Mouse (Mus musculus): Measurements from ENCODE around the gene Fam149b.
A peak's percentile ranks its signal among the peaks of the same experiment; 100 is the strongest.
"Not testable (repeated sequence)": the region's sequence is repeated elsewhere in the genome, so short reads cannot be mapped to it uniquely, and the experiment has no call there.

Fam149b gene

DNA sequence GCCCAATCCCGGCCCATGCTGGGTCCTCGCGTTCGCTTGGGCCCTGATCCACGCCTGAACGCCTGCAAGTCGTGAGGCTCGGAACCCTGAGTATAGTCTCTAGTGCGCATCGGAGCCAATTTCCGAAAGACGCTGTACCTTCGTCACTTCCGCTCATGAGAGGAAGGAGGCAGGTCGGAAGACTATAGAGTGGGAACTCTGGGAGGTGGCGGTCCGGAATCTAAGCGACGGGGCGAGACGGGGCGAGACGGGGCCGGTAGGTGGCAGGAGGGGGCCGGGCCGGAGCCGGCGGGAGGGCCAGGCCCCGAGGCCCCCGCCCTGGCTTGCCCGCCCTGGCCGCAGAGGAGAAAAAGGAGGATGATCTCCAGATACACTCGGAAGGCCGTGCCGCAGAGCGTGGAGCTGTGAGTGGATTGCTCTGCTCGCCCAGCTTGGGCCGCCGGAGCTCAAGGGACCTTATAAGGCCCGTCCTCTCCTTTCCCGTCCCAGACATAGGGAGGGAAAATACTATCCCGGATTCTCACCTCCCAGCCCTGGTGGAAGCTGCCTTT, at the start of gene Fam149b, which contains the start of gene Ecd:
Gene Fam149b (plus strand): TSS at position 172 of the 551 bp plus-strand sequence.
Gene Ecd (minus strand): TSS at position 131 of the 551 bp plus-strand sequence.
- DNase-seq (ENCODE audit: low spot score), result peak; percentile 89

DNA sequence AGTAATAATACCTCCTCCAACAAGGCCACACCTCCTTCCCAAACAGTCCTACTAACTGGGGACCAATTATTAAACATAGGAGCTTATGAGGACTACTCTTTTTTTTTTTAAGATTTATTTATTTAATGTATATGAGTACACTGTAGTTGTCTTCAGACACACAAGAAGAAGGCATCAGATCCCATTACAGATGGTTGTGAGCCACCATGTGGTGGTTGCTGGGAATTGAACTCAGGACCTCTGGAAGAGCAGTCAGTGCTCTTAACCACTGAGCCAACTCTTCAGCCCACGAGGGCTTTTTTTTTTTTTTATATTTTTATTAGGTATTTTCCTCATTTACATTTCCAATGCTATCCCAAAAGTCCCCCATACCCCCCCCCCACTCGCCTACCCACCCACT, 42.9 kb upstream of the Fam149b start:
- not testable (repeated sequence) for DNase-seq (ENCODE audit: low spot score)

GRCm38 (mm10) chr14:20315137-20315536, 32.8 kb upstream of the Fam149b start:
- no peak for DNase-seq (ENCODE audit: low spot score)

DNA sequence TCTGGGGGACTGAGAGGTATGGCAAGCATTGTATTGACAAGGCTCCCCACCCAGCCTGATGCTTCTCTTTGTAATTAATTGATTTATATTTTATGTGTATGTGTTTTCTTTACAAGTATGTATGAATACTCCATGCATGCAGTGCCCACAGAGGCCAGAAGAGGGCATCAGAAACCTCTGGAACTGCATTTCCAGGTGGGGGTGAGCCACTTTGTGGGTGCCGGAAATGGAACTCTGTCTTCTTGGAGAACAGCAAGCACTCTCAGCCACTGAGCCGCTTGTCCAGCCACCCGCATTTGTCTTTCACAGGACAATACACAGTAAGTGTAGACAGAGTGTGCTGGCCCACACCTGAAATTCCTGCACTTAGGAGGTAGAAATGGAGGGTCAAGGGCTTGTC, 28.5 kb upstream of the Fam149b start:
- DNase-seq (ENCODE audit: low spot score), result no peak

DNA sequence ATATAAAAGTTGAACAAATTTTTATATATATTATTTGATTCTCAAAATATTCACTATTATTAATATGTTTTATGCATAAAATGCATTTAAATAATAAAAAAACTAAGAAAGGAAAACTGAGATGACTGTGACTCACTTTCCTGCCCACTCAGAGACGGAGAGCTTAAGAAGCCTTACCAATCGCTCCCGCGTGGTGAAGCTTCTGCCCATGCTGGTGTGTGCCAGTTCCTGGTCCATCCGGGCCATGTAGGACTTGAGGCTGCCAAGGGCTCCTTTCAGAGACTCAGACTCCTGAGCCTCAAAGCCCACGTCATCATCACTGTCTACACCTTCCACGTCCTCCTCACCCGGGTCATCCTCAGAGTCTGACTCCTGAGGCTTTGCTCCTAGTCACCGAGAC, 23.8 kb upstream of the Fam149b start:
- DNase-seq (ENCODE audit: low spot score), result no peak

- DNase-seq (ENCODE audit: low spot score), result no peak
These were observed 19.5 kb upstream of the Fam149b start for GRCm38 (mm10) chr14:20328474-20328873.

GRCm38 (mm10) chr14:20331316-20331715, 16.6 kb upstream of the Fam149b start:
- DNase-seq (ENCODE audit: low spot score), result no peak

- no peak for DNase-seq (ENCODE audit: low spot score)
These were observed 8.5 kb upstream of the Fam149b start for GRCm38 (mm10) chr14:20339415-20339814.

DNA sequence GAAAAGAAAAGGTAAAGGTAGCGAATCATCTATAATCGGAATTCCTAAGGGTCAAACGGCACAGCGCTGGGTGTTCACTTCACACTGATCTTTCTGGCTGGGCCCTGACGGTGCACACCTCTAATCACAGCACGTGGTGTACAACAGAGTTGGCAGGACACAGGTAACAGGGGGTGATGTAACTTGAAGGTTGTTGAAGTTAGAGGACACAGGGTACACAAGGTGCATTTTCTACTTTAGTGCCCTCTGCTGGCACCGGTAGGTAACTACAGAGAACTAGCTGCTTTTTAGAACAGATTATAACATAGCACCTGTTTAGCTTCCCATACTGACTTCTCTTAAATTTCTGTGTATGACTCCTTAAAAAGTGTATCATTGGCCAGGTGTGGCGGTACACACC, 7.8 kb upstream of the Fam149b start:
- DNase-seq (ENCODE audit: low spot score), result peak; percentile 14

- DNase-seq (ENCODE audit: low spot score), result peak; percentile 60
These were observed 7.1 kb upstream of the Fam149b start for GRCm38 (mm10) chr14:20340866-20341265.

DNA sequence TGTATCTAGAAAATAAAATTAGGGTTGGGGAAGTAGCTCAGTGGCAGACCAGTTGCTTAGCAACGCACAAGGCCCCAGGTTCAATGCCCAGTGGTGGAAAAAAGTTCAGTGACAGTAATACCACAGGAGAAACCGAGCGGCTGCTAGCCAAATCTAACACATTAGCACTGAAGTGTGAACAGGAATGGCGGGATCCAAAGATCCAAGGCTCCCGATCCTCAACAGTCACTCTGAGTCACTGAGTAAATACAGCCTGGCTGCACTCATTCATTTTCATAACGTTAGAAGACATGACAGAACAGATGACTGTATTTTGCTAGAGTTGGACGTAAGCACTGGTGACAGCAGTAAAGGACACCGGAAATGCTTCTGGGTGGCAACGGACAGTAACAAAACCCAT, 2.1 kb upstream of the Fam149b start:
- no peak for DNase-seq (ENCODE audit: low spot score)

- DNase-seq (ENCODE audit: low spot score), result no peak
These were observed 446 bp upstream of the Fam149b start for GRCm38 (mm10) chr14:20347441-20347990.

- DNase-seq (ENCODE audit: low spot score), result no peak
These were observed 15.3 kb downstream of the Fam149b start for GRCm38 (mm10) chr14:20363230-20363629.

GRCm38 (mm10) chr14:20368271-20368670, 20.3 kb downstream of the Fam149b start:
- no peak for DNase-seq (ENCODE audit: low spot score)

DNA sequence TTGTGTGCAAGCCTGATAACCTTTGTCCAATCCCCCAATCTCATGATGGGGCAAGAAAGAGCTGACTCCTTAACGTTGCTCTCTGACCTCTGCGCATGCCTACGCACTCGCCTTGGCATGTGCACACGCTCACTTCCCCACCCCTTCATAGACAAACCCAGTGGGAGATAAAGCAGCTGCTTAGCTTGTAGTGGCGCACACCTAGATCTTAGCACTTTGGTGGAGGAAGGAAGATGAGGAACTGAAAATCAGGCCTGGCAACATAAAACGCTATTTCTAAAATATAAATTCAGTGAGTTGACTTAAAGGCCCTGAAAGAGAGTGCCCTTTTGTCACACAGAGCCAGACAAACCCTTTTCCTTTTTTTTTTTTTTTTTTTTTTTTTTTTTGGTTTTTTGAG, 22.8 kb downstream of the Fam149b start:
- peak; percentile 24 for DNase-seq (ENCODE audit: low spot score)

DNA sequence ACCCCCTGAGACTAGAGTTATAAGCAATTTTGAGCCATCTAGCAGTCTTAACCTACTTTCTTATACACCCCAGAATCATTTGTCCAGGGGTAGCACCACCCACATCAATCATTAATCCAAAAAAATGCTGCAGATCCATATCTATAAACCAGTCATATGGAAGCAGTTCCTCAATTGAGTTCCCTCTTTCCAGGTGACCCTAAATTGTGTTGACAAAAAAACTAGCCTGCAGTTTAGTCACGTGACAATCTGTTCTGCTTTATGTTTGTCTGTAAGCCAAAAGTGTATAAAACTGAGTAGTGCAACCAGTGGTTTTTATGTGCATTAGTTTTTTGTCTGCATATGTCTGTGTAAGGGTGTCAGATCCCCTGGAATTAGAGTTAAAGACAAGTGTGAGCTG, 23.9 kb downstream of the Fam149b start:
- DNase-seq (ENCODE audit: low spot score), result no peak

DNA sequence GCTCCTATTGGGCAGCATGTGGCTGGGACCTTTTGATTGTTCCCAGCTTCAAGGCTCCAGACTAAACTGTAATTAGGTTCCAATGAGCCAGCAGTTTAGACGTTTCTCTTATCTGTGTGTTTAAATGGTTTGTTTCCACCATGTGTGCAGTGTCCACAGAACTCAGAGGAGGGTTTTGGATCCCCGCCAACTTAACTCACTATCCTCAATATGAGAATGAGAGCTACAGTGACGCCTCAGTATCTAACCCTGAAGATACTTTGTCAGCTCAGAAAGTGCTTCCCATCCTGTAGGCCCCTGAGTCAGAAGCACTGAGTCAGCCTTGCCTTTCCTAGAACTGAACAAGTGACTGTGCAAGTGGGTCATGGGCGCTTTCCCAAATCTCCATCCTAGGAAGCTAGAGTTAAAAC, 29.2 kb downstream of the Fam149b start:
- no peak for DNase-seq (ENCODE audit: low spot score)

DNA sequence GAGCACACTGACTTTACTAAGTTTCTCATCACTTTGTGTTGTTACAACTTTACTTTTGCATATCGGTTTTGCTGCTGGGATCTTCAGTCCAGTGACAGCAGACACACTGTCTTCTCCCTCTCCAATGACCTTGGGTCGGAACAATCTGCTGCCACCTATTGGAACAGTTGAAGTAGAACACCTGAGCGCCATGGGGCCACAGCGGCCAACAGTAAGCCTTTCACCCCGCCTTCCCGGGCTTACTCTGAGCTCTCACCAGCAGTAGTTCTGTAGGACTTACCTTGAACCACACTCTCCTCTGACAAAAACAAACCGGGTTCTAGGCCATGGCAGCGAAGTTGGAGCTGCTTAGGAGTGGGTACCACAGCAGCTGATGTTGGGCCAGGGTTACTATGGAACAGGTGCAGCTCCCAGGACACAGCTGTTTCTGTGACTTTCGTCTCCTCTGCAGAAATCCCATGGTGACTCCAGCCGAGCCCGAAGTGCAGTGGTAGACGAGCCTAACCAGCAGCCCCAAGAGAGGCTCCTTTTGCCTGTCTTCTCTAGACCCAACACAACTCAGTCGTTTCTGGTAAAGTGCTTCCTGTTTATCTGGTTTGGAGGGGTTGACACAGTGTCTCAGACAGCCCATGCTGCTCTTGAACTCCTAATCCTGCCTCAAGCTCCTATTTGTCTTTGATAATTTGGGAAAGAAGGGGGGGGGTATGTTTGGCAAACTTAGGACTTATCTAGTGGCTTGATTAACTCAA, 30.5 kb downstream of the Fam149b start:
- DNase-seq (ENCODE audit: low spot score), result peak; percentile 61

DNA sequence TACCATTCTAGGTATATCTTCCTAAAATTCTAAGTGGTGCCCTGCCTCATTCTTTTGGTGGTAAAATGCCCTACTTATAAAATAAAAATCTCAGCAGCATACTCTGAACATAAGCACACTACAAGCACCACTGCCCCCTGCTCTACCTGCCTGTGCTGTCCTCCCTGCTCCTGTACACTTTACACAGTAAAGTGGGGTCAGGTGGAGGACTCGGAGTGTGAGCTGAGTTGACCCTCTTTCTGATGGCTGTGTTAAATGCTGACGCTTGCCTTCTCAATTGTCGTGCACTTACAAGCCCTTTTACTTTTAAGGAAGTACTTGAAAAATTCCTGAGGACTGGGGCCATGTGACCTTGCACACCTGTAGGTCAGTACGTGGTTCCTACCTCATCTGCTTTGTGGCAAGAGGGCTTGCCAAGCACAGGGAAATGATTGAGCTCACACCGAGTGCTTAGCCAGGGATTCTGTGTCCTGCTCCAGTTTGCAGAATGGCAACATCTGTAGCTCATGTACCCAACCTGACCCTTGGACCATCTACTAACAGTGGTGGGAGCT, 31.2 kb downstream of the Fam149b start:
- DNase-seq (ENCODE audit: low spot score), result no peak

GRCm38 (mm10) chr14:20379753-20380430, 31.9 kb downstream of the Fam149b start:
- peak; percentile 22 for DNase-seq (ENCODE audit: low spot score)

DNA sequence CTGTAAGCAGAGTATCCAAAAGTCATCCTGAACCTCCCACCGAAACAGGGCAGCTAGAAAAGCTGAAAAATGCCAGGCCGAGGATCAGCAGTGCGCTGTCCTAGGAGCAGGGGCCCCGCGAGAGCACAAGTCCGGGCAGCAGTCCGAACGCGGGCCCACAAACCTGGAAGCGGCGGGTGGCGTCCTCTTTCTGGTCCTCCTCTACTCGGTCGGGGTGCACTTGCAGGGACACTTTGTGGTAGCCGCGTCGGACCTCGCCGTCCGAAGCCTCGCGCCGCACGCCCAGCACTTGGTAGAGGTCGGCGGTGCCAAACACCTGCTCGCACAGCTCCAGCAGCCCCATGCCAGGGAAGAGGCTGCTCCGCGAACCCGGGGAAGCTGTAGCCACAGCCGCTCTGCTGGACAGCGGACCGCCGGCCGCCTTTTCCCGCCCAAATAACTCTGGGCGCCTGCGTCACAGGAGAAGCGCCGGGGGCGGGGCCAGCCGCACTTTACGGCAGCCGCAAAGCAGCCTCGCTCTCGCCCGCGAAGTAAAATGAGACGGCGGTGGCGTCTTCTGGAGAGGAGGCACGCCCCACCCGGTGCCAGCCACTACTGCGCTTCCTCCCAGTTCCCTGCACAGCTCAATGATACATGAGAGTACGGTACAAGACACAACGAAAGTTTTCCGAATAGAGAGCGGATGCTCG, 40.6 kb downstream of the Fam149b start, which contains the start of gene Dnajc9:
Gene Dnajc9 (minus strand): TSS at position 470 of the 689 bp plus-strand sequence.
- DNase-seq (ENCODE audit: low spot score), result peak; percentile 91

All from spleen, adult 12 weeks (tissue).